ENCODE assay signal across 10 mouse cellular contexts in the genomic region with DNA sequence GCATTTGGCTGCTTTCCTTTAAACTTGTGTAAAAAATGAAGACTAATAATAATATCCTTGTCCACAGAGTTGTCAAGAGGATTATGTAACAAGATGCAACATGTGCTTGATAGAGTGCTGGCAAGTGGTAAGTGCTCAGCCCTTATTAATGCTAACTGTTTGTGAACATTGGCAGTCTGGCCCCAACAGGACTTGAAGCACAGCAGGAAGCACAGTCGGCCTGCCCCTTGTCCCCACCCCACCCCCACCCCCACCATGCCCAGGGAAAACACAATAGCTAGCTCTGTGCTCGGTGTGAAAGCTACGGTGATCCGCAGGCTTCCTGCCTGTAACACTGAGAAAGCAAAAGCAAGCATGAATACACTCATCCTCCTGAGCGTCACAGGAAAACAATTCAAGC. TPM values are rescaled to one million over a fixed set of nuclear protein-coding genes. Genes with fewer than 3 reads are reported as not detected.
DNase-seq lines count a peak whose midpoint lies in the region; ATAC-seq and TF ChIP-seq lines count a peak whose summit lies in the region.
"Had no signal": no experiment of that assay in that cellular context is flagged by ENCODE, and none has a peak within 500 bp of the region (broad histone marks: within the 10 kb centered on the region; RNA-seq: fewer than 3 reads in every experiment).

No protein-coding gene starts in this region.

- TF ChIP-seq CTCF in lung, postnatal 0 days (IDR thresholded peaks at IDR 0.05) = no peak

- H3K27me3 ChIP-seq in forebrain, embryonic 15.5 days = no peaks in the 10 kb centered on the region
- no peaks in the 10 kb centered on the region for H3K27me3 ChIP-seq in lung, postnatal 0 days (replicated peaks; ENCODE audit: insufficient read depth, low read length)
- H3K27me3 ChIP-seq: embryonic facial prominence, embryonic 15.5 days had no signal

- no peak for TF ChIP-seq EP300 in lung, postnatal 0 days (IDR thresholded peaks at IDR 0.05)

- no peak overlapping the region for H3K9ac ChIP-seq in forebrain, embryonic 15.5 days (replicated peaks)
- no peak overlapping the region for H3K9ac ChIP-seq in lung, postnatal 0 days (replicated peaks; ENCODE audit: low read depth)
- H3K9ac ChIP-seq: embryonic facial prominence, embryonic 15.5 days had no signal

- 0 out of 2 replicates have a peak, but pooled peaks have one; percentile 13 for ATAC-seq in forebrain, embryonic 15.5 days (replicated peaks)
- peak; percentile 66 for ATAC-seq in lung, postnatal 0 days

- no peaks in the 10 kb centered on the region for H3K36me3 ChIP-seq in forebrain, embryonic 15.5 days
- no peaks in the 10 kb centered on the region for H3K36me3 ChIP-seq in lung, postnatal 0 days (ENCODE audit: insufficient read depth, low read length)
- H3K36me3 ChIP-seq: embryonic facial prominence, embryonic 15.5 days had no signal

- no peak overlapping the region for H3K27ac ChIP-seq in forebrain, embryonic 15.5 days (replicated peaks)
- H3K27ac ChIP-seq in lung, postnatal 0 days (ENCODE audit: low read length) = no peak overlapping the region
- H3K27ac ChIP-seq: embryonic facial prominence, embryonic 15.5 days; kidney, postnatal 0 days had no signal

- no peaks in the 10 kb centered on the region for H3K9me3 ChIP-seq in forebrain, embryonic 15.5 days
- no peaks in the 10 kb centered on the region for H3K9me3 ChIP-seq in lung, postnatal 0 days (ENCODE audit: low read length)
- H3K9me3 ChIP-seq: embryonic facial prominence, embryonic 15.5 days had no signal

- H3K4me2 ChIP-seq in forebrain, embryonic 15.5 days (replicated peaks) = no peak overlapping the region; the same call in 1 of the 2 replicates
- H3K4me2 ChIP-seq in lung, postnatal 0 days (replicated peaks; ENCODE audit: low read depth, low read length) = no peak overlapping the region
- H3K4me2 ChIP-seq: embryonic facial prominence, embryonic 15.5 days had no signal

- DNase-seq in 3134 (ENCODE audit: extremely low read depth, insufficient read length, low spot score) = peak; percentile 10
- peak; percentile 13 for DNase-seq in ES-CJ7 (ENCODE audit: low read depth, low spot score)
- DNase-seq in lung, postnatal 0 days (ENCODE audit: low spot score) = peak; percentile 42
- DNase-seq in cerebellum, adult 9-11 months = no peak
- no peak for DNase-seq in kidney, postnatal 25 days
- no peak for DNase-seq in cerebellum, postnatal 36 days
- DNase-seq: liver had no signal

- H3K4me3 ChIP-seq in forebrain, embryonic 15.5 days = no peak overlapping the region
- no peak overlapping the region for H3K4me3 ChIP-seq in lung, postnatal 0 days (ENCODE audit: low read depth, low read length)
- H3K4me3 ChIP-seq: embryonic facial prominence, embryonic 15.5 days had no signal

- no peaks in the 10 kb centered on the region for H3K4me1 ChIP-seq in forebrain, embryonic 15.5 days
- H3K4me1 ChIP-seq in lung, postnatal 0 days (ENCODE audit: insufficient read depth, low read depth, low read length) = no peaks in the 10 kb centered on the region
- H3K4me1 ChIP-seq: embryonic facial prominence, embryonic 15.5 days had no signal

- WGBS in forebrain, embryonic 15.5 days = 15% methylated on average over 5 of the region's 5 CpGs
- WGBS in lung, postnatal 0 days = 15% methylated on average over 5 of the region's 5 CpGs

RNA-seq across cellular contexts. Expression of a gene that starts 12.3 kb away (rescaled TPM):
- 0.08 and 0.14 TPM in 2 replicates for polyA plus RNA-seq in forebrain, embryonic 15.5 days (2015; fragmentation: Nextera tagmentation; extraction: Ambion mirVana)
- 2.5 and 2.7 TPM in 2 replicates for polyA plus RNA-seq in lung, postnatal 0 days (2015; fragmentation: Nextera tagmentation; extraction: Ambion mirVana)

RNA-seq across cellular contexts. Expression of a gene that starts 23.5 kb away (rescaled TPM):
- 2.4 and 3.6 TPM in 2 replicates for polyA plus RNA-seq in forebrain, embryonic 15.5 days (2015; fragmentation: Nextera tagmentation; extraction: Ambion mirVana)
- 24.0 and 24.2 TPM in 2 replicates for polyA plus RNA-seq in lung, postnatal 0 days (2015; fragmentation: Nextera tagmentation; extraction: Ambion mirVana)

Comparison
In these comparisons a context has a peak if more than half of its experiments do, and no peak if none do; other contexts are left out.
1. DNase-seq: peak in 3134 (single experiment), ES-CJ7 (single experiment) and lung, postnatal 0 days (single experiment); none in cerebellum, adult 9-11 months (single experiment), kidney, postnatal 25 days (0 of 2) and cerebellum, postnatal 36 days (0 of 2).